Mouse (Mus musculus) heart, adult 2 months (tissue): ENCODE data around the gene Prkag2. TPM values are rescaled to one million over a fixed set of nuclear protein-coding genes. Genes with fewer than 3 reads are reported as not detected.

Experiments
- DNase-seq, 2 experiments: peaks; one replicate each; pipeline ENCODE4 v3.0.0; 2021
- H3K27ac ChIP-seq: fragments of 200-600 bp; 2 replicates; pipeline ENCODE4 v1.8.1; 2022
- H3K27me3 ChIP-seq: fragments of 200-500 bp; 2 replicates; pipeline ENCODE4 v1.6.1; 2012; ENCODE audit warnings: mild to moderate bottlenecking, low read length, inconsistent platforms, mixed read lengths; ENCODE audit not compliant: control insufficient read depth, insufficient read depth
- H3K36me3 ChIP-seq: fragments of 200-500 bp; 2 replicates; pipeline ENCODE4 v1.6.1; 2012; ENCODE audit warnings: low read length, inconsistent platforms; ENCODE audit not compliant: control insufficient read depth, insufficient read depth
- H3K4me1 ChIP-seq: fragments of 200-500 bp; 2 replicates; pipeline ENCODE4 v1.6.1; 2011; ENCODE audit warnings: low read length; ENCODE audit not compliant: control insufficient read depth, insufficient read depth
- H3K4me3 ChIP-seq: fragments of 200-600 bp; 2 replicates; pipeline ENCODE4 v1.8.1; 2022
- H3K79me2 ChIP-seq: fragments of 200-500 bp; replicated peaks from 2 replicates; pipeline ENCODE4 v1.6.1; 2012; ENCODE audit warnings: mild to moderate bottlenecking, inconsistent platforms, low read length, moderate library complexity, mixed read lengths; ENCODE audit not compliant: control insufficient read depth, insufficient read depth
- H3K9ac ChIP-seq: fragments of 200-500 bp; 2 replicates; pipeline ENCODE4 v1.6.1; 2012; ENCODE audit warnings: low read depth, mild to moderate bottlenecking, control low read depth, inconsistent platforms, low read length, mixed read lengths
- CTCF ChIP-seq: fragments of 200-600 bp; IDR thresholded peaks from 2 replicates; pipeline ENCODE4 v1.8.1; 2022; ENCODE audit warnings: antibody characterized with exemption, mild to moderate bottlenecking, moderate library complexity
- EP300 ChIP-seq: fragments of 200-500 bp; IDR thresholded peaks from 2 replicates; pipeline ENCODE4 v1.6.1; 2011; ENCODE audit warnings: low read depth, low read length, control low read depth; ENCODE audit not compliant: insufficient read depth
- POLR2A ChIP-seq: fragments of 200-500 bp; IDR thresholded peaks from 2 replicates; pipeline ENCODE4 v1.6.1; 2011; ENCODE audit warnings: mild to moderate bottlenecking, low read depth, low read length, control low read depth; ENCODE audit not compliant: insufficient read depth
- WGBS: fragments of 180-500 bp; shearing (Covaris S2); methylation state at CpG from one replicate; pipeline ENCODE4 v1.1.7; 2018; 5-methylcytosine and 5-hydroxymethylcytosine counted together
- intact Hi-C: fragments of 180-260 bp; cut with DNase I; formaldehyde crosslinking; loops from one replicate; pipeline ENCODE4 v1.15.1; 2025
- long read RNA-seq: library from polyadenylated mRNA; stranded (forward); transcript quantifications from one replicate; pipeline ENCODE4 v2.0.0, GENCODE M21; 2021
- polyA plus RNA-seq: library from polyadenylated mRNA; depleted of rRNA; stranded (reverse); fragments of >200 nt; gene quantifications from 2 replicates; pipeline ENCODE4 v1.2.3, GENCODE M21; 2012; rRNA removed
- total RNA-seq, 2 experiments: library from RNA; stranded (reverse); gene quantifications; 2 replicates each; pipeline ENCODE4 v1.2.3; 2021

The Prkag2 gene
- 10 to 100 TPM; 23.9 to 25.9 TPM for total RNA-seq
- polyA plus RNA-seq: 25.2 and 30.0 TPM in 2 replicates
- long read RNA-seq, partial matches to known transcripts: 3 of 14 reads
- long read RNA-seq, other reads (novel, unspliced or antisense): 4 of 14 reads

GRCm38 (mm10) chr5:25100516-25101125 lies at the start of gene Prkag2:
Gene Prkag2, minus strand, starts transcription at chr5:25100642.
- Histone ChIP-seq H3K79me2 (no peaks in the 10 kb centered on the region), H3K36me3 (no peaks in the 10 kb centered on the region), H3K4me3 (peak within 1 kb of the TSS; percentile 89), H3K4me1 (peaks cover 8% of the 10 kb centered on the region; the same call in 1 of the 2 replicates), H3K27ac (peak within 1 kb of the TSS; percentile 82), H3K9ac (peak within 1 kb of the TSS; percentile 48), H3K27me3 (no peaks in the 10 kb centered on the region)
- DNase-seq: peak; percentile 85 to 88
- intact Hi-C loops: loop anchor here (10.0 kb wide), 1 partner anchor 416 kb away; the partner anchor contains the start of gene Nub1
- TF ChIP-seq POLR2A: peak; percentile 45
- TF ChIP-seq CTCF: no peak
- under 1% methylated on average over 50 of the region's 50 CpGs for WGBS

- Histone ChIP-seq H3K79me2 (no peaks in the 10 kb centered on the region), H3K27me3 (no peaks in the 10 kb centered on the region), H3K4me1 (no peaks in the 10 kb centered on the region), H3K36me3 (no peaks in the 10 kb centered on the region), H3K4me3 (no peak overlapping the region), H3K27ac (no peak overlapping the region), H3K9ac (no peak overlapping the region)
- no peak for DNase-seq
- intact Hi-C loops: no loop called here
- WGBS: 44% methylated on average over 2 of the region's 2 CpGs
- TF ChIP-seq EP300 (no peak), CTCF (no peak), POLR2A (no peak)
Measured at GRCm38 (mm10) chr5:25149331-25149965, 49.0 kb upstream of the Prkag2 start.

DNA sequence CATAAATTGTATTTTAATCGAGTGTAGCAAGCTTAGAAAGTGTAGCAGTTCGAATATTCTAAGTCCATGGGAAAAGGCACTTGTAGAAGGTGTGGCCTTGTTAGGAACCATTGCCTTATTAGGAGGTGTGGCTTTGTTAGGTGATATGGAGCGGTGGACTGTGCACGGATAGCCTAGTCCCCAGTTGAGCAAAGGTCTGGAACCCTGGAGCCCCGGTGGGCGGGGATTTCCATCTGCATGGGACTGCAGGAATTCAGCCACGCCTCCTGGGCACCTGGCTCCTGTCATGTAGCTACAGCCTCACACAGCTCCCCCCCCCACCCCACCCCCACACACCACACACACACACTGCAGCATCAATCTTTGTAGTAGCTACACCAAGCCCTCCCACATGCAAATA lies 46.3 kb upstream of the Prkag2 start:
- H3K36me3 ChIP-seq: no peaks in the 10 kb centered on the region
- 77% methylated on average over 7 of the region's 7 CpGs for WGBS
- no peak for TF ChIP-seq POLR2A
- TF ChIP-seq CTCF: no peak
- TF ChIP-seq EP300: no peak

GRCm38 (mm10) chr5:25127865-25128264 lies 27.4 kb upstream of the Prkag2 start:
- DNase-seq: no peak
- H3K4me1 ChIP-seq: no peaks in the 10 kb centered on the region
- no peak overlapping the region for H3K9ac ChIP-seq
- no peak for TF ChIP-seq POLR2A
- TF ChIP-seq EP300: no peak
- TF ChIP-seq CTCF: no peak
- 76% methylated on average over 4 of the region's 4 CpGs for WGBS
- no peak overlapping the region for H3K27ac ChIP-seq
- no peak overlapping the region for H3K4me3 ChIP-seq
- intact Hi-C loops: no loop called here
- H3K36me3 ChIP-seq: no peaks in the 10 kb centered on the region
- no peaks in the 10 kb centered on the region for H3K27me3 ChIP-seq
- H3K79me2 ChIP-seq: no peaks in the 10 kb centered on the region

More for the DNA sequence above, 46.3 kb upstream of the Prkag2 start:
- H3K79me2 ChIP-seq: no peaks in the 10 kb centered on the region
- no peak overlapping the region for H3K27ac ChIP-seq
- no peak for DNase-seq
- H3K4me3 ChIP-seq: no peak overlapping the region
- intact Hi-C loops: no loop called here
- H3K4me1 ChIP-seq: no peaks in the 10 kb centered on the region
- no peak overlapping the region for H3K9ac ChIP-seq
- H3K27me3 ChIP-seq: no peaks in the 10 kb centered on the region

- no peak overlapping the region for H3K9ac ChIP-seq
- H3K4me3 ChIP-seq: no peak overlapping the region
- no peak overlapping the region for H3K27ac ChIP-seq
- intact Hi-C loops: no loop called here
- no peaks in the 10 kb centered on the region for H3K27me3 ChIP-seq
- 79% methylated on average over 3 of the region's 3 CpGs for WGBS
- no peaks in the 10 kb centered on the region for H3K79me2 ChIP-seq
- no peak for DNase-seq
- TF ChIP-seq POLR2A (no peak), EP300 (no peak), CTCF (no peak)
- no peaks in the 10 kb centered on the region for H3K36me3 ChIP-seq
- no peaks in the 10 kb centered on the region for H3K4me1 ChIP-seq
Measured at GRCm38 (mm10) chr5:25125884-25126560, 25.6 kb upstream of the Prkag2 start.

GRCm38 (mm10) chr5:25122534-25122933 lies 22.1 kb upstream of the Prkag2 start:
- 94% methylated on average over 1 of the region's 1 CpGs for WGBS
- TF ChIP-seq EP300: no peak
- no peak for TF ChIP-seq CTCF
- no peak for TF ChIP-seq POLR2A
- Histone ChIP-seq H3K9ac (no peak overlapping the region), H3K4me1 (no peaks in the 10 kb centered on the region), H3K36me3 (no peaks in the 10 kb centered on the region), H3K27ac (no peak overlapping the region), H3K79me2 (no peaks in the 10 kb centered on the region), H3K27me3 (no peaks in the 10 kb centered on the region), H3K4me3 (no peak overlapping the region)
- intact Hi-C loops: no loop called here
- no peak for DNase-seq
